Mouse (Mus musculus) embryonic stem cell, embryonic (primary cell): ENCODE results near the gene Itpr2.

Source experiments
- CTCF ChIA-PET, 4 experiments: fragments of 300-600 bp in 2 of 4; fragments of 350-600 bp in 2 of 4; sonication (Branson Sonifier 250); formaldehyde crosslinking; loops; one replicate each; lab custom pipeline; 2022; ENCODE audit warnings: inconsistent platforms in 2 of 4; lab: Charles Lee
- POLR2A ChIA-PET, 4 experiments: fragments of 300-600 bp in 2 of 4; fragments of 350-600 bp in 2 of 4; sonication (Branson Sonifier 250); formaldehyde crosslinking; loops; one replicate each; lab custom pipeline; 2022; ENCODE audit warnings: antibody characterized with exemption in 4 of 4, inconsistent platforms in 1 of 4; lab: Charles Lee

Itpr2 gene

DNA sequence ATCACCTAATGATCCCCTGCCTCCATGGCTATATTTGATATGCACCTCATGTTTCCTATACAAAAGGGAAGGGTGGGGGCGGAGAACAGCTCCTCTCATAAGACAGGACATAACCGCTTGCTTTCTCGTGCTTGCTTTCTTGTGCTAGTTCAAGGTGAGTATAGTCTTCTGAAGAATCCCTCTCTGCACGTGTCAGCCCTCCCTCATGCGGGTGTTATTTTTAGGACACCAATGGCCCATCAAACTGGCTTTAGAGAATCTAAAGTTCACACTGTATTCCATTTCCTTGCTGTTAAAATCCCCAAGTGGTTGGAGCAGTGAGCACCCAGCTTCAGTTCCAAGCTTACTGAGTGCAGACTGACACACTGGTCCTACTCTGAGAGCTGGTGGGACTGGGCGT is 252.9 kb downstream of the Itpr2 start:
- ChIA-PET POLR2A (interaction anchor here in 2 of 4 experiments (0.5 to 1.1 kb wide), 2 partner anchors 289 to 393 kb away, joined by 3 to 7 read pairs; no protein-coding TSS in a partner anchor), CTCF (interaction anchor here (0.6 to 1.5 kb wide), 5 partner anchors 9 to 1223 kb away, joined by 3 to 7 read pairs (median 3); no protein-coding TSS in a partner anchor)

DNA sequence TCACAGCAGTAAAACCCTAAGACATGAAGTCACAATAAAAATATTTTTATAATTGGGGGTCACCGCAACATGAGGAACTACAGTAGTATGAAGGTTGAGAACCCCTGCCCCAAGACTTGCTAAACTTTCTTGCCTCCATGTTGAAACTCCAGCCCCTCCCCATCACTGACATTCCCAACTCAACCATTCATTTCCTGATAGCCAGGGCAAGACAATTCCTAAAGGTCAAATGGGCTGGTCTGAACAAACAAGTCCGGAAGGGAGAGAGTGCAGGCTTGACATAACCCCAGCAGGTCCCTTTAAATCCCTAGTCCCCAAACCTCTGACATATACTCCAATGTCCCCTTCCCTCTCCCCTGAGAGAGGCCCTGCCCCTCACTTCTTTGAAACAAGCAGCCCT is 253.7 kb downstream of the Itpr2 start:
- ChIA-PET CTCF (interaction anchor here in 3 of 4 experiments (0.6 to 1.3 kb wide), 4 partner anchors 9 to 594 kb away, joined by 3 to 7 read pairs (median 3); no protein-coding TSS in a partner anchor), POLR2A (interaction anchor here in 1 of 4 experiments (1.1 kb wide), 1 partner anchor 393 kb away, joined by 3 read pairs; no protein-coding TSS in a partner anchor)

DNA sequence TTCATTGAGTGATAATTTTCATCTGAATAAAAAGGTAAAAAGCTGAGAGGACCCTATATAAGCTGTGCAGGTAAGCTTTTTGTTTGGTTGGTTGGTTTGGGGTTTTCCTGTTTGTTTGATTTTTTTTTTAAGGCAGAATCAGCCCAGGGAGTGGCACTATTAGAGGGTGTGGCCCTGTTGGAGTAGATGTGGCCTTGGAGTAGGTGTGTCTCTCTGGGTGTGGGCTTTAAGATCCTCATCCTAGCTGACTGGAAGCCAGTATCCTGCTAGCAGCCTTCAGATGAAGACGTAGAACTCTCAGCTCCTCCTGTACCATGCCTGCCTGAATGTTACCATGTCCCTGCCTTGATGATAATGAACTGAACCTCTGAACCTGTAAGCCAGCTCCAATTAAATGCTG is 254.1 kb downstream of the Itpr2 start:
- POLR2A ChIA-PET = interaction anchor here in 1 of 4 experiments (1.1 kb wide), 1 partner anchor 394 kb away, joined by 3 read pairs; no protein-coding TSS in a partner anchor

DNA sequence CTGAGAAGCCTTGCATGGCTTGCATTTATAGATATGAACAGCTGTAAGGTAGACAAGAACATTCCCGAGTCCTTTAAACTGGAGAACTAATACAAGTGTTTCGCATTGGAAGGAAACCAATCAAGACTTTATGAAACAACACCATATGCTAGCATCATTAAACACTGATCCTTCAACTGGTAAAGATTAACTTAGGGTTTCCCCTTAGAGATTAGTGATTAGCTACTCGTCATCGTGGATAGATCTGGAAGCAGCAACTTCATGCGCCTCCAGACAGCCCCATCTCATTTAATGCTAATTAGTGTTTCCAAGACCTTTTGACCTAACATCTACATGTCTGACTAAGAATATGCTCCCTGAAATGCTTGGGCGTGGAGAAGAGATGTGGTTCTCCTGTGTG is 255.7 kb downstream of the Itpr2 start:
- POLR2A ChIA-PET = no interaction called here
- CTCF ChIA-PET = no interaction called here

More for the DNA sequence above, 254.1 kb downstream of the Itpr2 start:
- CTCF ChIA-PET = interaction anchor here (0.6 to 1.3 kb wide), 7 partner anchors 9 to 593 kb away, joined by 3 to 7 read pairs (median 3); no protein-coding TSS in a partner anchor

DNA sequence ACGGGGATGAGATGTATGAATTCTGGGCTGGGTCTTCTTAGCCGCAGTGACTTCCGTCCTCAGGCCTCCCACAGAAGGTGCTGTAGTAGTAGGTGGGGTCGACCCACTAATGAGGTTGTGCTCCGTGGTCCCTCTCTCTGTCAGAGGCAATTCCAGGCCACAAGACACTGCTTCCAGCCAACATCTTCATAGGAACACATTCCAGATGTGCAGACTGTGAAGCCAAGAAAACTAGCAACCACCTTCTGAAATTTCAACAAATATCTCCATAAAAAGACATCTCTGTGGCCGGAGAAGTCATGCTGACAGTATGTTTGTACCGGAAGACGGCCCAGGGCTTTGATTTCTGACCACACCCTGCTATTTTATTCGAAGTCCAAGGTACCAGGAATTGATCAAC is 256.1 kb downstream of the Itpr2 start:
- ChIA-PET POLR2A (no interaction called here), CTCF (no interaction called here)

DNA sequence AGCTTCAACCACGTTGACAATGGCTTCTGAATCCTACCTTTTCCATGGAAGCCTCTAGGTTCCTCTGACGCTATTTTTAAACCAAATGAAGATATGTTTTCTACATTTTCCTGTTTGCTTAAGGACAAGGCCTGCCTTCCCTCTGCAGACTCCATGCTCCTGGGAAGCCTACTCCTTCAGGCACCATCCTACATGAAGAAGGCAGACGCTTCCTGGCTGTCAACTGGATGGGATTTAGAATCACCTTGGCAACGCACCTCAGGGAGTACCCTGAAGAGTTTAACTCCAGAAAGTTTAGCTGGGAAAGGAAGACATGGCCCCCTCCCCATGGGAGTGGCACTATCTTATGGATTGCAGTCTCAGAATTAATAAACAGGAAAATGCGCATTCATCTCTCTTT is 259.0 kb downstream of the Itpr2 start:
- CTCF ChIA-PET = no interaction called here

DNA sequence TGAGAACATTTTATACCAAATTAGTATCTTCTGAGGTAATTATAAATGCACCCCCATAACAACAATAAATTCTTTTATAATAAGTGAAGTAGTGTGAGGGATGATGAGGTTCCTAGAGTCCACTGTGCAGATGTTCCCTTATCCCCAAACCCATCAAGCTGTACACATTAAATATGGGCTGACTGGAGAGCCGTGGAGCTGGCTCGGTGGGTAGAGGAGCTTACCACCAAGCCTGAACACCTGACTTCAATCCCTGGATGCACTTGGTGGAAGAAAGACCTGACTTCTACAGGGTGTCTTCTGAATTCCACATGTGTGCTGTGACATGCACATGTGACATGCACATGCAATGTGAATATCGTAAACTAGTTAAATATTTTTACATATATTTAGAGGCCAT is 260.7 kb downstream of the Itpr2 start:
- CTCF ChIA-PET = interaction anchor here in 1 of 4 experiments (0.8 kb wide), 1 partner anchor 33 kb away, joined by 3 read pairs; no protein-coding TSS in a partner anchor
- POLR2A ChIA-PET = no interaction called here

More for the DNA sequence above, 259.0 kb downstream of the Itpr2 start:
- POLR2A ChIA-PET = no interaction called here

DNA sequence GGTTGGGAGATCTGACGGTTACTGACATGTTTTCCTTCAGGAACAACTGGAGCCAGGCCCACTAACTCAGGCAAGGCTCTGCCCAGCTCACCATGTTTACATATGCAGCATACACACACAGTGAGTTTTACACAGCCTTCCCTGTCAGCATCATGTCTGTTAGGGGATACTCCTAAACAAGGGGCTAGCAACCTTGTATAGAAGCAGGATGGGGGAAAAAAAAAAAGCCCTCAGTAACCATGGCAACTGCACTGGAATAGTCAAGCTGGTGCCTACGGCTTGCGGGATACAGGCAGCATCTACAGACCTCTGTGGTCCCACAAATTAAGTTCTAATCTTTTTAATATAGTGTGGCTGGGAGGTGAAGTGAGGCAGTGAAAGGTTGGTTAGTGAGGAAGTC is 266.9 kb downstream of the Itpr2 start:
- POLR2A ChIA-PET = no interaction called here
- CTCF ChIA-PET = no interaction called here

DNA sequence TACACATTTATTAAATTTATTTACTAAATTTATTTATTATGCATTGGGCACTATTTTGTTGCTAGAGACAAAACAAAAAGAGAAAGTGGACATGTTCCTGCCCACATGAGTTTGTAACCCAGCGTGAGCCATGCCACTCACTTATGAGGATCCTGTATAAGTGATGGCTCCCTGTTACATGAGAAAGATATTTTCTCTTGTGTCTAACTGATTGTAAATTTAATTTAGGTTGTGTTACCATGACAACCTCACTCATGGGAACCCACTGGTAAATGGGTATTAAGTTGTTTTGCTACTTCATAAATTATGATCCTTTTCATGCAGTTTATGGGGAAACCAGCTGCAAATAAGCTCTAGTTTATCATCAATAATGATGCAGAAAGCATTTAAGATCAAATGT is 267.6 kb downstream of the Itpr2 start:
- POLR2A ChIA-PET = no interaction called here

DNA sequence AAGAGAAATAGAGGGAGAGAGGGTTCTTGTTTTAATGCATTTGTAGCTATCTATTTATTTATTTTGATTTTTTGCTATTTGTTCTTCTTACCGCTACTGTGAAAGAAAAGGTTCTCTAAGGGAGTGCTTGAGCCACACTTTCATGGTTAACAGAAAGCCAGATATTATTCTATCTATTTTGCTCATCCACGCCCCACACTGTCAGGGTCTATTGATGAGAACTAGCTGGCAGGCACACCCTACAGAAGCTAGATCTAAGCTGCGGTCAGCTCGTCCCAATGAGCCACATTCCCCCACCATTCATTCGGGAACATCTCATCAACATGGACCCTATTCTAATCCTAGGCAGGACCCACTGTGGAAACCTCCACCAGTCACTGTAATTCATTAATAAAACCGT is 271.1 kb downstream of the Itpr2 start:
- CTCF ChIA-PET = no interaction called here
- POLR2A ChIA-PET = no interaction called here

More for the DNA sequence above, 267.6 kb downstream of the Itpr2 start:
- CTCF ChIA-PET = no interaction called here

DNA sequence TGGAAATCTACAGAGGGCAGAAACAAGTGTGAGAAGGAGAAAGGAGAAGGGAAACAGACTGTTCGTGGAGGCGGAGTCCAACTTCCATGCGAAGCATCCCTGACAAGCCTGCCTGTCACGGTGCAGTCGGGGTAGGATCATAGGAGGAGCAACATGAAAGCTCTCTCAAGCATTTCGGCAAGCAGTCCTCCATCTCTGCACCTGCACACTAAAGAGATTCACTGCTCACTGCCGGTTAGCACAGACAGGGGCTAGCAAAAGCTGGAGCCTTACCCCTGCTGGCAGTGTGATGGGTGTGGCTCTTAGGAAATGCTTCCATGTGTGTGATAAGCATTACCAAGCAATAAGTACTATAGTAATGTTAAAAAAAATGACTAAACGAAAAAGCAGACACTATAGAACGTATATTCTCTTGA is 271.6 kb downstream of the Itpr2 start:
- POLR2A ChIA-PET = no interaction called here
- CTCF ChIA-PET = no interaction called here

DNA sequence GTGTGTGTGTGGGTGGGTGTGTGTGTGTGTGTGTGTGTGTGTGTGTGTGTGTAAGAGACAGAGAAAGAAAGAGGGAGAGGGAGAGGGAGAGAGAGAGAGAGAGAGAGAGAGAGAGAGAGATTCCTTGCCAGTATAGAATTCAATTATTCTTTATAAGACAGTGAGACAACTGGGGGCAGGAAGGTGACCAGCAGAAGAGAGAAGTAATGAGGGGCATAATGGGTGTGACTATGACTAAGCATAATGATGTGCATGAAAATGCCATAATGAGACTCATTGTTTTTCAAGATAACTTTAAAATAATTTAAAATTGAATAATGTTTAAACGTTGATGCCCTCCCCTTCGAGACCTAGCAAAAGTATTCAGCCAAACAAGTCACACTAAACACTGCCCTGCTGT is 272.1 kb downstream of the Itpr2 start:
- POLR2A ChIA-PET = no interaction called here

DNA sequence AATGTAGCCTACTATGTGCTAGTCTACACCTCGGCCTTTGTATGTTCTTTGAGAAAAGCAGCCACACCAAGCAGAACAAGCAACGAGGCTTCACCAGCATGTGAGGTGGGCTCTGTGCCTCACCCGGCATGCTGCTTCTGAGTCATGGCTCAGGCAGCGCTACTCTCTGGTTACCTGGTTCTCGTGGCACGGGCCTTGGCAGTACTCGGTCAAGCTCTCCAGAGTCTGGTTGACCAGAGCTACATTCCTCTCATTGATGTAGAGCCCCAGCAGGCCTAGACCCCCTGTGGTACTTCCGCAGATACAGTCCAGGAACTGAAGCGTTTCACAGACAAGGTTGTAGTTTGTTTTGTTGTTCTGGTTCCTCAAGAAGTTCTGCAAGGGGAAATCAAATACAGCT is 272.5 kb downstream of the Itpr2 start:
- POLR2A ChIA-PET = no interaction called here
- CTCF ChIA-PET = interaction anchor here in 1 of 4 experiments (0.6 kb wide), 1 partner anchor 1086 kb away, joined by 7 read pairs; no protein-coding TSS in a partner anchor

More for the DNA sequence above, 272.1 kb downstream of the Itpr2 start:
- CTCF ChIA-PET = interaction anchor here in 1 of 4 experiments (0.6 kb wide), 1 partner anchor 1086 kb away, joined by 7 read pairs; no protein-coding TSS in a partner anchor

DNA sequence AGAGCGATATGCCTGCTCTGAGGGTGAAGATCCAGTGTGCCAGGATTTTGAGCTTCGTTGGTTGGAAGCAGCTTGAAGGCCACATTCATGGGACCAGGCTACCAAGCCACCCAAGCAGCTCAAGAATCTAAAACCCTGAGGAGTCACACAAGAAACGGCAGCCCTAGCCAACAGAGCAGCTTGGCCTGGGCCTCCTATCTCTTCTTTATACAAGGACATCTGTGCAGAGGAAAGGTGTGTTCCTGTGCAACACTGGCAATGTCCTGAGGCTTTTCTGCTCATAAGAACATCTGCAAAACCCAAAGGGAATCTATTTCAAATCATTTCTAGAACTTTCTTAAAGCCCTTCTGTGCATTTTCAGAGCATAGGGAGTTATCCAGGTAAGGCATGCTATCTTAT is 274.0 kb downstream of the Itpr2 start:
- ChIA-PET CTCF (no interaction called here), POLR2A (no interaction called here)

DNA sequence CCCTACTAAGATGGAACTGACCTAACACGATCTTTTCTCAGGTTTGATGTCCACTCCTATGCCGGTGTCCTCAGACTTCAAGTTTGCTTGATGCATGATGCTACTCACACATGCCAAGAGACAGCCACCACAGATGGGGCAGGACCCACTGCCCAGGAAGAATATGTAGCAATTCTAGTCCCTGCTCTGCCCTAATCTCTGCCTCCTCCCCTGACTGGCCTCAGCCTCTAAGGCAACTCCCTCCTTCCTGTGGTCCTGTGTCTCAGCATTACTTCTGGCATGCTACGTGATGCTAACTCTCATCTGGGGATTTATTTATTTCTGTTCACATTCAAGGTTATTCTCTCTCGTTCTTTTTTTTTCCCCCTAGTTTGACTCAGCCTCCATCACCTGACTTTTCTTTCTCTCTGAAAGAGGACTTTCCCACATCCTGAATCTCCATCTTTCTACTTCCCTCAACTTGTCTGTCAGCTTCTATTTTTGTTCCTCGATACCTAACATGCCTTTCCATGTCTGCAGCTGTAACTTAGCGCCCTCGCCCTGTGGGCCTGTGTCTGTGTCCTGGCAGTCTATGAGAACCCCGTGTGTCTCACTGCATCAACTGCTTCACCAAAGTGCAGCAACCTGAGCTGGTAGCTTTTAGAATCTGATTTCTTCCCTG is 279.5 kb downstream of the Itpr2 start:
- CTCF ChIA-PET = no interaction called here
- POLR2A ChIA-PET = interaction anchor here in 1 of 4 experiments (0.7 kb wide), 1 partner anchor 60 kb away, joined by 3 read pairs; no protein-coding TSS in a partner anchor

DNA sequence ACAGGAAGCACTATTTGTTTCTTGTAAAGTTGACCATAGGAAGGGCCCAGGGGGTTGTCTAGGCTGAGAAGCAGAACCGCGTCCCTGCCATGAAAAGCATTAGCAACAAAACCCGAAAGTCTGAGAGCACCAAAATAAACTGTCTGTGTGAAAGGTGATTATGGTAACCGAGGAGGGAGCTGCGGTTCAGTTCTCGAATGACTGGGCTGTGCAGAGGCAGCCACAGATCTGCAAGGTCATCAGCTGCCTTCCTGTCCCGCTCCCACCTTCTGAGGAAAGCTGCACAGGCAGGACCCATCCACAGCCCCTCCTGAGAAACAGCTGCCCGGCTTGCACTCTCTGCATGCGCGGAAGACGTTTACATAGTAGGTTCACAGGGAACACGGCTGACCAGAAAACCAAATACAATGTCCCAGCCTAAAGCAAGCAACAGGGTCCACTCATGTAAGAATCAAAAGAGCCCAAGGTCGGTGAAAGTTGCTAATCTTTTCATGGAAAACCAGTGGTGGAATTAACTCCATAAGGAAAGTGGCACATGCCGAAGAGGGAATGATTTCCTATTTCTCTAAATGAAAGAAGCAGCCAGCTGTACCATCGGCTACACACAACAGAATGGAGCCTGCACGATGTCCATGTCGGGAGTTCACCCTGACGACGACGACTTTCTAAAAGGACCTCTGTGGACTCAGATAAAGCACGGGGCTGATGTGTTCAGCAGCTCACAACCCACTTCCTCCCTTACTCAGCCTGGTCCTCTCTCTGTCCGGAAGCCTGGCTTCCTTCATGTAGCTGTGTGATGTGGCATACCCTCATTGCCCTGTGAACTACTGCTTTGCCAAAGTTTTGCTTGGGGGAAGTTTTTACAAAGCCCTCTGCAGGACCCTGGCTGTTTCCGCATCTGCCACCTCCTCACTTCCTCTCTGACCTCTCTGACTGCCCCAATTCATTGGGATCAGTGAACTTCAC is 280.4 kb downstream of the Itpr2 start:
- POLR2A ChIA-PET = no interaction called here

DNA sequence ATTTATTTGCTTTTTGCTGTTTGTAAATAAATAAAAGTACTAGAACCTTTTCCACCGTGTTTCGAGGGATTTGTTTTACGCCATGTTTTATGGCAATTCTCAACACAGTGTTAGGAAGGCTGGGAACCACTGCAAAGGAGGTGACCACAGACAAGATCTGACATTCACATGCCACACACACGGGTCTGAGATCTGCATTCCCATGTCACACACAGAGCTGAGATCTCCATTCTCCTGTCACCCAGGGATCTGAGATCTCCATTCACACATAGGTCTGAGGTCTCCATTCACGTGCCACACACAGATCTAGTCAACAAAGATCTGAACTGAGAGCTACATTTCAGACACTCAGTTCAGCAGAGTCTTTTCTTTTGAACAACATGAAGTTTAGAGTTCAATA is 282.0 kb downstream of the Itpr2 start:
- ChIA-PET POLR2A (no interaction called here), CTCF (no interaction called here)

More for the DNA sequence above, 280.4 kb downstream of the Itpr2 start:
- CTCF ChIA-PET = no interaction called here

DNA sequence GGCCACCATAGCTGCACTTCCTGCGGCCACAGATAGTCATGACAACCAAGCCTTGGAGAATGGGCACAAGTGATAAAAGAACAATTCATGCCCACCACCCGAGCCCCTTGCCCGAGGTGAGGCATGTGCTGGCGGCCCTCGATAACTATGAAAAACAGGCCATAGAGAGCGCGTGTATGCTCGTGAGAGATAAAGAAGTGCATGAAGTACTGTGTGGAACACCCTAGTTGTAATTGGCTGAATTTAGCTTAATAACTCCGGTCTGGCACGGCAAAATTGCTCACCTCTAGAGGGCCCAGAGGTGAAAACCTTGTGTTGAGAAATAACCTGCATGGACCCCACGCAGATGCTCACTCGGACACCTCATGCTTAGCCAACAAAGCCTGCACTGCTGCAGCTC is 282.5 kb downstream of the Itpr2 start:
- ChIA-PET CTCF (no interaction called here), POLR2A (no interaction called here)

DNA sequence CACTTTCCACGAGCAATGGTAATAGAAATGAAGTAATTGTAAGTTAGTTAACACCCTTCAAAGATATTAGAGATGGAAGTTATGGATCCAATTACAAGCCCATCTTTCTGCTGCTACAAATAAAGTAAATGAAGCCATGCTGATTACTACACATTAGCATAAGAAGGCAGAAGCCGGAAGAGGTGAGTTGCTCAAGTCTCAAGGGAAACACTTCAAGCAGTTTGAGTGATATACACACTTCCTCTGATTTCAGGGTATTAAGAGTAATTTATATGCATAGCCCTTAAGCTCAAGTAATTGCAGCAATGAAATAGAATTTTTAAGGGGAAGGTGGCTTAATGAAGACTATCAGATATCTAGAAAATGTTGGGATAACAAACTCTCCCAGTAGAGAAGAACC is 286.7 kb downstream of the Itpr2 start:
- ChIA-PET POLR2A (no interaction called here), CTCF (no interaction called here)
